Mouse (Mus musculus) heart, adult 2 months (tissue): ENCODE results near the gene Dab1.

Experiments
- CTCF ChIP-seq: fragments of 200-600 bp; IDR thresholded peaks from 2 replicates; pipeline ENCODE4 v1.8.1; 2022; ENCODE audit warnings: antibody characterized with exemption, mild to moderate bottlenecking, moderate library complexity
- POLR2A ChIP-seq: fragments of 200-500 bp; IDR thresholded peaks from 2 replicates; pipeline ENCODE4 v1.6.1; 2011; ENCODE audit warnings: mild to moderate bottlenecking, low read depth, low read length, control low read depth; ENCODE audit not compliant: insufficient read depth

DNA sequence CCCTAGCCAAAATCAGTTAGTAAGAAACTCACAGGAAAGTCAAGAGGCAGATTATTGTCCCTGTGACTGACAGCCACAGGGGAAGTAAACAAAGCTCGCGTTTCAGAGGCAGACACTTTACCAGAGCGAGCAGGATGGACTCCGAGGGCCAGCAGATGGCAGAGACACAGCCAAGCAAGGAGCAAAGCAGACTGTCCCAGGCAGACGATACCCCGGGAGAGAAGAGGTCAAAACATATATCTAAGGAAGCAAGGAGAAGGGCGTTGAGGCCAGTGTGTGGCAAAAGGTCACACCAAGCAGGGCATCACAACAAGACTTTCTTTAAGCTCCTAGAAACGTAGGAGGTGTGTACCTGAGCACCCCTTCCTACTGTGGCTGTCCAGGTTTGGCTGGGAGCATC is 824.6 kb downstream of the Dab1 start:
- TF ChIP-seq POLR2A (no peak), CTCF (no peak)
